In genomic region chr13:55449205-55449604, GRCm38 (mm10) we compare ENCODE assay signal across 20 mouse cellular contexts. TPM values are rescaled to one million over a fixed set of nuclear protein-coding genes. Genes with fewer than 3 reads are reported as not detected.
DNase-seq lines count a peak whose midpoint lies in the region; ATAC-seq and TF ChIP-seq lines count a peak whose summit lies in the region.
"Had no signal": no experiment of that assay in that cellular context is flagged by ENCODE, and none has a peak within 500 bp of the region (broad histone marks: within the 10 kb centered on the region; RNA-seq: fewer than 3 reads in every experiment).

No protein-coding gene starts in this region.

- no peak overlapping the region for H3K4me3 ChIP-seq in limb, embryonic 11.5 days (ENCODE audit: low read depth, low read length)
- no peak overlapping the region for H3K4me3 ChIP-seq in limb, embryonic 10.5 days
- no peak overlapping the region for H3K4me3 ChIP-seq in ES-Bruce4 (ENCODE audit: low read depth, low read length)
- no peak overlapping the region for H3K4me3 ChIP-seq in liver, embryonic 15.5 days (replicated peaks)
- H3K4me3 ChIP-seq in forebrain, embryonic 16.5 days (replicated peaks; ENCODE audit: low read length), result no peak overlapping the region
- H3K4me3 ChIP-seq: heart, embryonic 12.5 days; left cerebral cortex, adult 2 months; limb, embryonic 15.5 days had no signal

- no peak for ATAC-seq in limb, embryonic 11.5 days (ENCODE audit: insufficient number of reproducible peaks, low FRiP score, low TSS enrichment, low read depth)
- no peak for ATAC-seq in liver, embryonic 15.5 days (ENCODE audit: insufficient read depth)
- no peak for ATAC-seq in forebrain, embryonic 16.5 days

- H3K4me2 ChIP-seq in limb, embryonic 11.5 days (ENCODE audit: low read depth, severe bottlenecking), result 0 out of 2 replicates have a peak overlapping the region, but pooled peaks have one; percentile 4
- peak overlapping the region; percentile 20 for H3K4me2 ChIP-seq in liver, embryonic 15.5 days
- no peak overlapping the region for H3K4me2 ChIP-seq in forebrain, embryonic 16.5 days (ENCODE audit: low read length)
- H3K4me2 ChIP-seq: heart, embryonic 12.5 days; limb, embryonic 15.5 days; midbrain, embryonic 11.5 days had no signal

- no peak overlapping the region for H3K27ac ChIP-seq in limb, embryonic 11.5 days (replicated peaks; ENCODE audit: low read depth, low read length)
- H3K27ac ChIP-seq in limb, embryonic 10.5 days, result no peak overlapping the region
- peak overlapping the region; percentile 29 for H3K27ac ChIP-seq in ES-Bruce4 (ENCODE audit: insufficient read depth, low read length)
- H3K27ac ChIP-seq in liver, embryonic 15.5 days (replicated peaks), result peak overlapping the region; percentile 16; the same call in 1 of the 2 replicates
- no peak overlapping the region for H3K27ac ChIP-seq in forebrain, embryonic 16.5 days (ENCODE audit: low read length)
- H3K27ac ChIP-seq: kidney, postnatal 0 days; left cerebral cortex, adult 2 months; limb, embryonic 15.5 days had no signal

- TF ChIP-seq EP300 in ES-Bruce4 (IDR thresholded peaks at IDR 0.05; ENCODE audit: insufficient read depth, low read depth, low read length), result no peak

- no peaks in the 10 kb centered on the region for H3K9me3 ChIP-seq in limb, embryonic 11.5 days (ENCODE audit: control insufficient read depth, low read length)
- no peaks in the 10 kb centered on the region for H3K9me3 ChIP-seq in limb, embryonic 10.5 days (replicated peaks)
- H3K9me3 ChIP-seq in ES-Bruce4 (replicated peaks; ENCODE audit: control insufficient read depth, insufficient read depth, low read length, poor library complexity, severe bottlenecking), result no peaks in the 10 kb centered on the region
- no peaks in the 10 kb centered on the region for H3K9me3 ChIP-seq in liver, embryonic 15.5 days (replicated peaks)
- H3K9me3 ChIP-seq in forebrain, embryonic 16.5 days (ENCODE audit: control insufficient read depth, low read length), result no peaks in the 10 kb centered on the region
- H3K9me3 ChIP-seq: heart, embryonic 12.5 days; limb, embryonic 15.5 days had no signal

- H3K36me3 ChIP-seq in limb, embryonic 11.5 days (ENCODE audit: control insufficient read depth, insufficient read depth, low read length), result peaks cover 30% of the 10 kb centered on the region
- H3K36me3 ChIP-seq in limb, embryonic 10.5 days, result peaks cover 64% of the 10 kb centered on the region
- H3K36me3 ChIP-seq in ES-Bruce4 (ENCODE audit: control insufficient read depth, insufficient read depth, low read length, poor library complexity, severe bottlenecking), result peaks cover 30% of the 10 kb centered on the region
- H3K36me3 ChIP-seq in liver, embryonic 15.5 days (replicated peaks), result peaks cover 59% of the 10 kb centered on the region
- peaks cover 14% of the 10 kb centered on the region for H3K36me3 ChIP-seq in forebrain, embryonic 16.5 days (ENCODE audit: control insufficient read depth, insufficient read depth)

- peaks cover 9% of the 10 kb centered on the region for H3K4me1 ChIP-seq in limb, embryonic 11.5 days (ENCODE audit: control insufficient read depth, insufficient read depth, low read length)
- H3K4me1 ChIP-seq in limb, embryonic 10.5 days, result peaks cover 27% of the 10 kb centered on the region
- H3K4me1 ChIP-seq in ES-Bruce4 (ENCODE audit: control insufficient read depth, insufficient read depth, low read length), result peaks cover 12% of the 10 kb centered on the region
- peaks cover 63% of the 10 kb centered on the region for H3K4me1 ChIP-seq in liver, embryonic 15.5 days (replicated peaks)
- peaks cover 23% of the 10 kb centered on the region for H3K4me1 ChIP-seq in forebrain, embryonic 16.5 days (replicated peaks; ENCODE audit: control insufficient read depth, insufficient read depth, low read length)

- no peak for TF ChIP-seq CTCF in ES-Bruce4 (IDR thresholded peaks at IDR 0.05; ENCODE audit: low read depth, low read length)

- 95% methylated on average over 9 of the region's 9 CpGs for WGBS in limb, embryonic 11.5 days
- 94% methylated on average over 9 of the region's 9 CpGs for WGBS in limb, embryonic 10.5 days
- 83% methylated on average over 9 of the region's 9 CpGs for WGBS in liver, embryonic 15.5 days (ENCODE audit: insufficient replicate concordance)
- 92% methylated on average over 9 of the region's 9 CpGs for WGBS in forebrain, embryonic 16.5 days

- no peak overlapping the region for H3K9ac ChIP-seq in limb, embryonic 11.5 days (ENCODE audit: low read length)
- no peak overlapping the region; the same call in 1 of the 2 replicates for H3K9ac ChIP-seq in ES-Bruce4 (ENCODE audit: low read depth, poor library complexity, severe bottlenecking)
- H3K9ac ChIP-seq in liver, embryonic 15.5 days, result no peak overlapping the region
- no peak overlapping the region for H3K9ac ChIP-seq in forebrain, embryonic 16.5 days (replicated peaks; ENCODE audit: low read depth, low read length)
- H3K9ac ChIP-seq: heart, embryonic 12.5 days; limb, embryonic 15.5 days had no signal

- no peak for TF ChIP-seq POLR2A in ES-Bruce4 (IDR thresholded peaks at IDR 0.05; ENCODE audit: insufficient read depth, low read length)

- H3K27me3 ChIP-seq in limb, embryonic 11.5 days (ENCODE audit: control insufficient read depth, insufficient read depth, low read length), result no peaks in the 10 kb centered on the region
- no peaks in the 10 kb centered on the region for H3K27me3 ChIP-seq in limb, embryonic 10.5 days (ENCODE audit: low read depth, poor library complexity, severe bottlenecking)
- H3K27me3 ChIP-seq in ES-Bruce4 (ENCODE audit: control insufficient read depth, insufficient read depth, low read length, poor library complexity, severe bottlenecking), result no peaks in the 10 kb centered on the region
- H3K27me3 ChIP-seq in liver, embryonic 15.5 days, result no peaks in the 10 kb centered on the region
- no peaks in the 10 kb centered on the region for H3K27me3 ChIP-seq in forebrain, embryonic 16.5 days (replicated peaks; ENCODE audit: control insufficient read depth, insufficient read depth, low read length)
- H3K27me3 ChIP-seq: heart, embryonic 12.5 days; limb, embryonic 15.5 days had no signal

- no peak for DNase-seq in limb, embryonic 11.5 days (ENCODE audit: low spot score)
- no peak for DNase-seq in limb, embryonic 10.5 days (ENCODE audit: low spot score)
- DNase-seq in thymus, postnatal 10 days (ENCODE audit: low spot score in 2 of 2), result peak; percentile 31 to 47
- DNase-seq in kidney, postnatal 36 days, result no peak
- no peak for DNase-seq in heart, adult 18-20 months
- DNase-seq: adrenal gland, adult 8-10 months; lung, postnatal 10 days had no signal

RNA-seq across cellular contexts. Expression of gene Grk6, which starts 4.3 kb away (rescaled TPM):
- polyA plus RNA-seq in limb, embryonic 11.5 days (2014; fragmentation: Nextera tagmentation; extraction: Ambion mirVana), result 60.4 and 68.2 TPM in 2 replicates
- 63.6 and 71.1 TPM in 2 replicates for polyA plus RNA-seq in limb, embryonic 10.5 days (2016; fragmentation: Nextera tagmentation; extraction: Ambion mirVana)
- 58.2 and 63.4 TPM in 2 replicates for polyA plus RNA-seq in ES-Bruce4 (2011; ENCODE audit: insufficient read depth, insufficient read length, low read depth, missing spikeins)
- polyA plus RNA-seq in liver, embryonic 15.5 days (2015; fragmentation: Nextera tagmentation; extraction: Ambion mirVana), result 24.3 and 27.6 TPM in 2 replicates
- 39.4 and 40.1 TPM in 2 replicates for polyA plus RNA-seq in forebrain, embryonic 16.5 days (2015; fragmentation: Nextera tagmentation; extraction: Ambion mirVana)
- 10 to 100 TPM; 13.9 to 17.1 TPM for total RNA-seq in heart, adult 18-20 months (2021)

RNA-seq across cellular contexts. Expression of gene Prr7, which starts 14.9 kb away (rescaled TPM):
- 1.1 and 1.6 TPM in 2 replicates for polyA plus RNA-seq in limb, embryonic 11.5 days (2014; fragmentation: Nextera tagmentation; extraction: Ambion mirVana)
- 0.34 and 0.35 TPM in 2 replicates for polyA plus RNA-seq in limb, embryonic 10.5 days (2016; fragmentation: Nextera tagmentation; extraction: Ambion mirVana)
- polyA plus RNA-seq in ES-Bruce4 (2011; ENCODE audit: insufficient read depth, insufficient read length, low read depth, missing spikeins), result 3.1 and 3.4 TPM in 2 replicates
- not detected in 2 replicates for polyA plus RNA-seq in liver, embryonic 15.5 days (2015; fragmentation: Nextera tagmentation; extraction: Ambion mirVana)
- polyA plus RNA-seq in forebrain, embryonic 16.5 days (2015; fragmentation: Nextera tagmentation; extraction: Ambion mirVana), result 4.1 and 4.3 TPM in 2 replicates
- total RNA-seq in heart, adult 18-20 months (2021), result under 1 TPM; 0.45 to 0.82 TPM

RNA-seq across cellular contexts. Expression of gene F12, which starts 22.6 kb away (rescaled TPM):
- 0.17 TPM in 1 of 2 replicates, not detected in the other for polyA plus RNA-seq in limb, embryonic 11.5 days (2014; fragmentation: Nextera tagmentation; extraction: Ambion mirVana)
- 0.14 TPM in 1 of 2 replicates, not detected in the other for polyA plus RNA-seq in limb, embryonic 10.5 days (2016; fragmentation: Nextera tagmentation; extraction: Ambion mirVana)
- polyA plus RNA-seq in ES-Bruce4 (2011; ENCODE audit: insufficient read depth, insufficient read length, low read depth, missing spikeins), result not detected in 2 replicates
- 118 and 151 TPM in 2 replicates for polyA plus RNA-seq in liver, embryonic 15.5 days (2015; fragmentation: Nextera tagmentation; extraction: Ambion mirVana)
- polyA plus RNA-seq in forebrain, embryonic 16.5 days (2015; fragmentation: Nextera tagmentation; extraction: Ambion mirVana), result not detected in 2 replicates
- total RNA-seq in heart, adult 18-20 months (2021), result not detected
- total RNA-seq: hematopoietic stem cell, adult 5-6 weeks; MEL had no signal
- polyA plus RNA-seq: midbrain, embryonic 11.5 days had no signal

RNA-seq across cellular contexts. Expression of gene Pfn3, which starts 34.2 kb away (rescaled TPM):
- polyA plus RNA-seq in limb, embryonic 11.5 days (2014; fragmentation: Nextera tagmentation; extraction: Ambion mirVana), result not detected in 2 replicates
- not detected in 2 replicates for polyA plus RNA-seq in limb, embryonic 10.5 days (2016; fragmentation: Nextera tagmentation; extraction: Ambion mirVana)
- polyA plus RNA-seq in ES-Bruce4 (2011; ENCODE audit: insufficient read depth, insufficient read length, low read depth, missing spikeins), result not detected in 2 replicates
- polyA plus RNA-seq in liver, embryonic 15.5 days (2015; fragmentation: Nextera tagmentation; extraction: Ambion mirVana), result not detected in 2 replicates
- polyA plus RNA-seq in forebrain, embryonic 16.5 days (2015; fragmentation: Nextera tagmentation; extraction: Ambion mirVana), result 0.43 and 0.84 TPM in 2 replicates
- total RNA-seq in heart, adult 18-20 months (2021), result not detected
- total RNA-seq: adrenal gland, adult 8-10 months; gastrocnemius, postnatal 4 days; hematopoietic stem cell, adult 5-6 weeks; layer of hippocampus, adult 8-10 months; left cerebral cortex, adult 2 months; MEL had no signal
- polyA plus RNA-seq: heart, embryonic 12.5 days; inflammation-experienced regulatory T-cells, adult 6 months; kidney, postnatal 0 days; limb, embryonic 15.5 days; midbrain, embryonic 11.5 days had no signal

RNA-seq across cellular contexts. Expression of gene Dbn1, which starts 38.7 kb away (rescaled TPM):
- 299 and 318 TPM in 2 replicates for polyA plus RNA-seq in limb, embryonic 11.5 days (2014; fragmentation: Nextera tagmentation; extraction: Ambion mirVana)
- 346 and 417 TPM in 2 replicates for polyA plus RNA-seq in limb, embryonic 10.5 days (2016; fragmentation: Nextera tagmentation; extraction: Ambion mirVana)
- 43.6 and 44.3 TPM in 2 replicates for polyA plus RNA-seq in ES-Bruce4 (2011; ENCODE audit: insufficient read depth, insufficient read length, low read depth, missing spikeins)
- polyA plus RNA-seq in liver, embryonic 15.5 days (2015; fragmentation: Nextera tagmentation; extraction: Ambion mirVana), result 7.5 and 7.6 TPM in 2 replicates
- polyA plus RNA-seq in forebrain, embryonic 16.5 days (2015; fragmentation: Nextera tagmentation; extraction: Ambion mirVana), result 792 and 816 TPM in 2 replicates
- total RNA-seq in heart, adult 18-20 months (2021), result 1 to 10 TPM; 5.7 to 6.4 TPM

Comparison
In these comparisons a context has a peak if more than half of its experiments do, and no peak if none do; other contexts are left out.
1. DNase-seq: peak in thymus, postnatal 10 days (2 of 2); none in limb, embryonic 11.5 days (single experiment), limb, embryonic 10.5 days (single experiment), kidney, postnatal 36 days (0 of 2) and heart, adult 18-20 months (0 of 2).
2. H3K27ac ChIP-seq: peak in ES-Bruce4 (single experiment) and liver, embryonic 15.5 days (single experiment); none in limb, embryonic 11.5 days (single experiment), limb, embryonic 10.5 days (single experiment) and forebrain, embryonic 16.5 days (single experiment).
3. RNA of gene F12, which starts 22.6 kb away (polyA plus RNA-seq): 118 to 151 TPM in liver, embryonic 15.5 days; 0.17 TPM in limb, embryonic 11.5 days, 0.14 TPM in limb, embryonic 10.5 days, not detected in ES-Bruce4 and not detected in forebrain, embryonic 16.5 days; every median in the first group is over 100 times any median in the second.